Mouse (Mus musculus): ENCODE measurements around the gene Rpl11. TPM values are rescaled to one million over a fixed set of nuclear protein-coding genes. Genes with fewer than 3 reads are reported as not detected.
A peak's percentile ranks its signal among the peaks of the same experiment; 100 is the strongest.
"Not testable (repeated sequence)": the region's sequence is repeated elsewhere in the genome, so short reads cannot be mapped to it uniquely, and the experiment has no call there.

The Rpl11 gene
- total RNA-seq, 2 experiments from 2014 or later, result 318 to 346 TPM

- intact Hi-C loops (cut with DNase I), result loop anchor here (2.0 kb wide), 1 partner anchor 130 kb away; no protein-coding TSS in a partner anchor
- DNase-seq, result peak; percentile 82 to 90
Observed at GRCm38 (mm10) chr4:136071178-136071714, 18.0 kb upstream of the Rpl11 start.

GRCm38 (mm10) chr4:136070592-136070991 lies 17.4 kb upstream of the Rpl11 start:
- intact Hi-C loops (cut with DNase I), result loop anchor here (1.0 to 2.0 kb wide), 3 partner anchors 79 to 130 kb away; no protein-coding TSS in a partner anchor
- DNase-seq, result no peak

GRCm38 (mm10) chr4:136069954-136070353 lies 16.7 kb upstream of the Rpl11 start:
- DNase-seq, result peak; percentile 90 to 92
- intact Hi-C loops (cut with DNase I), result loop anchor here (1.0 to 10.0 kb wide), 4 partner anchors 79 to 245 kb away; partner anchors contain the start of gene Hnrnpr

- no peak for DNase-seq
- intact Hi-C loops (cut with DNase I), result loop anchor here (10.0 kb wide), 1 partner anchor 245 kb away; the partner anchor contains the start of gene Hnrnpr
Observed at GRCm38 (mm10) chr4:136069313-136069712, 16.1 kb upstream of the Rpl11 start.

GRCm38 (mm10) chr4:136063143-136063542 lies 9.9 kb upstream of the Rpl11 start:
- DNase-seq, result no peak
- intact Hi-C loops (cut with DNase I), result loop anchor here (10.0 kb wide), 1 partner anchor 252 kb away; the partner anchor contains the start of gene Hnrnpr

- intact Hi-C loops (cut with DNase I), result loop anchor here (10.0 kb wide), 2 partner anchors 255 to 545 kb away; partner anchors contain the start of genes Hnrnpr and Kdm1a
- not testable (repeated sequence) for DNase-seq
Observed at GRCm38 (mm10) chr4:136059800-136060488, 6.7 kb upstream of the Rpl11 start.

GRCm38 (mm10) chr4:136057916-136058315 lies 4.7 kb upstream of the Rpl11 start:
- DNase-seq, result no peak
- intact Hi-C loops (cut with DNase I), result loop anchor here (10.0 kb wide), 1 partner anchor 547 kb away; the partner anchor contains the start of gene Kdm1a

- intact Hi-C loops (cut with DNase I), result loop anchor here (10.0 kb wide), 1 partner anchor 549 kb away; the partner anchor contains the start of gene Kdm1a
- DNase-seq, result no peak
Observed at GRCm38 (mm10) chr4:136056030-136056429, 2.8 kb upstream of the Rpl11 start.

GRCm38 (mm10) chr4:136053843-136054242 lies 615 bp upstream of the Rpl11 start:
- no peak for DNase-seq
- intact Hi-C loops (cut with DNase I), result loop anchor here (10.0 kb wide), 1 partner anchor 551 kb away; the partner anchor contains the start of gene Kdm1a

GRCm38 (mm10) chr4:136052534-136053246 lies 538 bp downstream of the Rpl11 start:
- DNase-seq, result peak in 1 of 2 experiments; percentile 27
- intact Hi-C loops (cut with DNase I), result loop anchor here (10.0 kb wide), 1 partner anchor 552 kb away; the partner anchor contains the start of gene Kdm1a

GRCm38 (mm10) chr4:136052060-136052459 lies 1.2 kb downstream of the Rpl11 start:
- no peak for DNase-seq
- intact Hi-C loops (cut with DNase I), result loop anchor here (10.0 kb wide), 1 partner anchor 553 kb away; the partner anchor contains the start of gene Kdm1a

- DNase-seq, result no peak
- intact Hi-C loops (cut with DNase I), result loop anchor here (10.0 kb wide), 1 partner anchor 555 kb away; the partner anchor contains the start of gene Kdm1a
Observed at GRCm38 (mm10) chr4:136050226-136050625, 3.0 kb downstream of the Rpl11 start.

GRCm38 (mm10) chr4:136048291-136049032 lies 4.8 kb downstream of the Rpl11 start:
- intact Hi-C loops (cut with DNase I), result loop anchor here (5.0 kb wide), 1 partner anchor 46 kb away; no protein-coding TSS in a partner anchor
- DNase-seq, result no peak

- no peak for DNase-seq
Observed at GRCm38 (mm10) chr4:136047626-136048025, 5.6 kb downstream of the Rpl11 start.

GRCm38 (mm10) chr4:136046888-136047287 lies 6.3 kb downstream of the Rpl11 start:
- intact Hi-C loops (cut with DNase I), result loop anchor here (5.0 kb wide), 1 partner anchor 45 kb away; no protein-coding TSS in a partner anchor

More at GRCm38 (mm10) chr4:136047626-136048025, 5.6 kb downstream of the Rpl11 start:
- intact Hi-C loops (cut with DNase I), result loop anchor here (5.0 kb wide), 1 partner anchor 45 kb away; no protein-coding TSS in a partner anchor

GRCm38 (mm10) chr4:136045091-136045490 lies 8.1 kb downstream of the Rpl11 start:
- DNase-seq, result no peak
- intact Hi-C loops (cut with DNase I), result loop anchor here (5.0 kb wide), 1 partner anchor 43 kb away; no protein-coding TSS in a partner anchor

More at GRCm38 (mm10) chr4:136046888-136047287, 6.3 kb downstream of the Rpl11 start:
- DNase-seq, result no peak

GRCm38 (mm10) chr4:136043784-136044400 lies 9.3 kb downstream of the Rpl11 start:
- intact Hi-C loops (cut with DNase I), result no loop called here
- no peak for DNase-seq

- intact Hi-C loops (cut with DNase I), result no loop called here
- no peak for DNase-seq
Observed at GRCm38 (mm10) chr4:136035078-136035477, 18.1 kb downstream of the Rpl11 start.

- no peak for DNase-seq
- intact Hi-C loops (cut with DNase I), result no loop called here
Observed at GRCm38 (mm10) chr4:136033231-136033630, 20.0 kb downstream of the Rpl11 start.

All from heart, postnatal 10 days (tissue).